Mouse (Mus musculus) spleen, adult 2 months (tissue): ENCODE data around the gene Thsd1.

Experiments
- CTCF ChIP-seq: fragments of 200-500 bp; IDR thresholded peaks from 2 replicates; pipeline ENCODE4 v1.5.1; 2011; ENCODE audit warnings: mild to moderate bottlenecking, inconsistent platforms; ENCODE audit not compliant: insufficient read depth, insufficient read length, insufficient replicate concordance; ENCODE audit errors: extremely low read depth
- POLR2A ChIP-seq: fragments of 200-500 bp; IDR thresholded peaks from 2 replicates; pipeline ENCODE4 v1.6.1; 2011; ENCODE audit warnings: low read depth, low read length, inconsistent platforms

DNA sequence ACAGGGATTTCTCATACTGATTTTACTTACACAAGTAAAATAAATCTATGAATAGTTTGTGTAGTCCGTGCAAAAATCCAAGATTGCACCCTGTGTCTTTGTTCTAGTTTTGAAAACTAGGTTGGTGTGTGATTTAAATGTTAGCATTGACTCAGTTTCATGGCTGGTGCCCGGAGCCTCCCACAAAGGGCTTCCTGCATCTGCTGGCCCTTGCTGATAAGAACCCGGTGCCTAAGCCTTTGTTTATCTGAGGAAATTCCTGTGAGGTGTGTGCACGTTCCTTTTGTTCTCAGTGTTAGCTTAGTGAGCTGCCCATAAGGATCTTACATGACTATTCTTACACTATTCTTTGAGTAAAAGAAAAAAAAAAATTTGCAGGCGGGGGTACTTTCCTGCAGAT lies 18.1 kb upstream of the Thsd1 start:
- no peak for TF ChIP-seq CTCF
- no peak for TF ChIP-seq POLR2A
